Mouse (Mus musculus) heart, embryonic 16.5 days (tissue): ENCODE data around the gene Ttc30a1. TPM values are rescaled to one million over a fixed set of nuclear protein-coding genes. Genes with fewer than 3 reads are reported as not detected.

ENCODE experiments used
- ATAC-seq: fragments of 200-750 bp; cut with Nextera tagmentation; replicated peaks from 2 replicates; pipeline ENCODE4 v1.8.0; 2017; ENCODE audit warnings: moderate number of reproducible peaks; ENCODE audit not compliant: insufficient read depth, low FRiP score; ENCODE audit errors: extremely low read depth
- H3K27ac ChIP-seq: fragments of 300-500 bp; sonication (generic); 2 replicates; pipeline ENCODE4 v1.5.1; 2014; ENCODE audit warnings: mild to moderate bottlenecking, low read length, control low read depth, moderate library complexity
- H3K27me3 ChIP-seq: fragments of 300-500 bp; sonication (generic); 2 replicates; pipeline ENCODE4 v1.6.1; 2014; ENCODE audit warnings: low read length, mixed read lengths; ENCODE audit not compliant: control insufficient read depth, insufficient read depth
- H3K36me3 ChIP-seq: fragments of 300-500 bp; sonication (generic); 2 replicates; pipeline ENCODE4 v1.6.1; 2014; ENCODE audit not compliant: control insufficient read depth, insufficient read depth
- H3K4me1 ChIP-seq: fragments of 300-500 bp; sonication (generic); 2 replicates; pipeline ENCODE4 v1.6.1; 2014; ENCODE audit warnings: low read length, mixed read lengths; ENCODE audit not compliant: control insufficient read depth, insufficient read depth
- H3K4me2 ChIP-seq: fragments of 300-500 bp; sonication (generic); 2 replicates; pipeline ENCODE4 v1.6.1; 2014; ENCODE audit warnings: low read depth, mild to moderate bottlenecking, control low read depth, low read length
- H3K4me3 ChIP-seq: fragments of 300-500 bp; sonication (generic); 2 replicates; pipeline ENCODE4 v1.5.1; 2014; ENCODE audit warnings: mild to moderate bottlenecking, control low read depth, low read length
- H3K9ac ChIP-seq: fragments of 300-500 bp; sonication (generic); 2 replicates; pipeline ENCODE4 v1.6.1; 2014; ENCODE audit warnings: low read length, control low read depth
- H3K9me3 ChIP-seq: fragments of 300-500 bp; sonication (generic); replicated peaks from 2 replicates; pipeline ENCODE4 v1.6.1; 2016; ENCODE audit warnings: low read length; ENCODE audit not compliant: control insufficient read depth
- WGBS: fragments of 180-500 bp; shearing (Covaris S2); extraction: QIAGEN DNeasy Blood & Tissue Kit; methylation state at CpG from one replicate; pipeline ENCODE4 v1.1.7; 2014; 5-methylcytosine and 5-hydroxymethylcytosine counted together
- polyA plus RNA-seq: library from polyadenylated mRNA; unstranded; fragments of >200 nt; fragmentation: Nextera tagmentation; extraction: Ambion mirVana; gene quantifications from 2 replicates; pipeline ENCODE4 v1.2.1, GENCODE M21; 2015

The Ttc30a1 gene
- polyA plus RNA-seq, 1 experiment from 2014 or later, result 5.7 TPM

DNA sequence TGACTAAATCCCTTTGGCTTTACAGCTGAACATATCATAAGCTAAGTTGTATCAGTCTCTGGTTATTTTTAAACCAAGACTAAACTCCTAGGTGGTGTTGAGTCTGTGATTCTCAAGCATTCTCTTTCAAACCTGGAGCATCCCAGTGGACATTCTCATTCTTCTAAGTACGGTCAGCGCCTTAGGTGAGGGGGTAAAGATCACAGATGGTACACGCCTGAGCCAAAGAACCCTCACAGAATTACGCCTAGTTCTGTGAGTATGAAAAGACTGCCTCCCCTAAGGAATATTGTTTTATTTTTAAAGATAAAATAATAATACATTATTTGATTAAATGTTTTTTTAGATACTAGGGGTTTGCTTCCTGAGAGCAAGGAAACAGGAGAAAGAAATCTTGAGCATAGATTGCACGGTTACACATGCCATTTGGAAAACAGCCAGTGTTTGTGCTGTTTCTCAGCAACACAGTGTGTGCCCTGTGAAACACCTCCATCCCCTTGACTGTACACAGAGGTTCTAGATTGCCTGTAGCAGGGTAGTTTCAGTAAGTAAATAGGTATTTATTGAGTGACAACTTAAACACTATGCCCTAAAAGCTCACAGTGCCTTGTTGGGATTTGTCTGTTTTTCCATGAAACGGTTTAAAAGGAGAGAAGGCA lies 51.9 kb downstream of the Ttc30a1 start:
- H3K4me3 ChIP-seq, result no peak overlapping the region
- no peak overlapping the region for H3K9ac ChIP-seq
- no peak overlapping the region for H3K4me2 ChIP-seq
- no peaks in the 10 kb centered on the region for H3K27me3 ChIP-seq
- no peaks in the 10 kb centered on the region for H3K9me3 ChIP-seq
- no peak overlapping the region for H3K27ac ChIP-seq
- WGBS, result 80% methylated on average over 6 of the region's 6 CpGs
- peaks cover 8% of the 10 kb centered on the region for H3K4me1 ChIP-seq
- ATAC-seq, result no peak
- peaks cover 4% of the 10 kb centered on the region for H3K36me3 ChIP-seq

DNA sequence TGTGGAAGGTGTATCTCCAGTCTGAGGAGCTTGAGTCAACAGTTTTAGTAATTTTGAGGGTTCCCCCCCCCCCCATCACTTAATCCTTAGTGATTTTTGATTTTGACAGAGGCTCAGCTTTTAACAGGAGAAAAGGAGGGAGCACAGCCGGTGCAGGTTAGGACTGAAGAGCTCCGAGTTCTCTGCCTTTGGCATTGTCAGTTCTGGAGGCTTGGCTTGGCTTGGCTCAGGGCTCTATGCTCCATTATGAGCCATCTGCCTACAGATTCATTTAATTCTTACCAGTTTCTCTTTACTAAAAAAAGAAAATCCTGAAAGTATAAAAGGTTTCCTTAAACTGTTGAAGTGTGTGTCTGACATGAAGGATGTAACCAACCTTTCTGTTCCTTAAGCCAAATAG lies 52.6 kb downstream of the Ttc30a1 start:
- Histone ChIP-seq H3K9me3 (no peaks in the 10 kb centered on the region), H3K4me3 (no peak overlapping the region), H3K36me3 (peaks cover 4% of the 10 kb centered on the region), H3K9ac (no peak overlapping the region), H3K4me1 (peaks cover 7% of the 10 kb centered on the region), H3K4me2 (no peak overlapping the region), H3K27ac (no peak overlapping the region), H3K27me3 (no peaks in the 10 kb centered on the region)
- no peak for ATAC-seq
- 95% methylated on average over 2 of the region's 2 CpGs for WGBS

Other genes starting within 250 kb of the Ttc30a1 start
- gene Agps, start 149.8 kb downstream of the Ttc30a1 start, polyA plus RNA-seq, result 24.1 and 24.7 TPM in 2 replicates
- 12.3 and 13.5 TPM in 2 replicates for gene Ttc30b, start 43.4 kb downstream of the Ttc30a1 start, polyA plus RNA-seq
- gene Ttc30a2, start 3.8 kb downstream of the Ttc30a1 start, polyA plus RNA-seq, result 1.4 and 1.6 TPM in 2 replicates